Mouse (Mus musculus) heart, adult 8-10 months (tissue): ENCODE data around the gene Csmd2. TPM values are rescaled to one million over a fixed set of nuclear protein-coding genes. Genes with fewer than 3 reads are reported as not detected.

Experiments
- DNase-seq: peaks from one replicate; pipeline ENCODE4 v3.0.0; 2022; ENCODE audit warnings: low spot score
- total RNA-seq, 4 experiments: library from RNA; stranded (reverse); gene quantifications; 2 replicates each; pipeline ENCODE4 v1.2.4; 2022

The Csmd2 gene
- total RNA-seq, 4 experiments from 2014 or later: 0.08 TPM; not detected in 3

DNA sequence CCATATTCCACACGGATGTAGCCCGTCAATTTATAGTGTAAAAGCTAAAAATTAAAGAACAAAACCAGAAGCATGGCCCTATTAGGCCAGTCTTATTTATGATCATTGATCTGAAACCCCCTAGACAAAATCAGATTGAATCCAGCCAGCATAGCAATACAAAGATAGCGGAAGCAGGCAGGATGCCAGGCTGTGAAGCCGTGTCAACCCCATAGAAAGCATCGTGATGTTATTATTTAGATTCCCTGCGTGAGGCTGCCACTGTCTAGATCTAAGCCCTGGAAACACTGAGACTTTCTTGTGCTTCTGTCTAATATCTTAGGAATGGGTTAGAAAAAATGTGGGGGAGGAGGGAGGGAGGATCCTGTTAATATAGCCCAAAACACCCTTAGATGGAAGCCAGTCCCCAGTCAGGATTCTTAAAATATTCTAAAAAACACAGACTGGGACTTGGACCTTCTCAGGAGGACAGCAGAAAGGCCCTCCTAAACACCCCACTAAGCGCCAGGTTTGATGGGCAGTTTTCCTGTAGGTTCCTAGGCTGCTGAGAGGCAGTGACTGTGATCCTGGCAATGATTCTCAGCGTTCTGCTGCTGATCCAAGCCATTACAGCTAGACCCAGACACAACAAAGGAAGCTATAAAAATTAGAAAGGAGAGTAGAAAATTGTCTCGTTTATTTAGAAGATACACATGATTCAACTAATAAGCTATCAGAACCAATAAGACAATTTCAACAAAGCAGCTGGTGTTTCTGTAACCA lies 419.6 kb downstream of the Csmd2 start:
- no peak for DNase-seq

DNA sequence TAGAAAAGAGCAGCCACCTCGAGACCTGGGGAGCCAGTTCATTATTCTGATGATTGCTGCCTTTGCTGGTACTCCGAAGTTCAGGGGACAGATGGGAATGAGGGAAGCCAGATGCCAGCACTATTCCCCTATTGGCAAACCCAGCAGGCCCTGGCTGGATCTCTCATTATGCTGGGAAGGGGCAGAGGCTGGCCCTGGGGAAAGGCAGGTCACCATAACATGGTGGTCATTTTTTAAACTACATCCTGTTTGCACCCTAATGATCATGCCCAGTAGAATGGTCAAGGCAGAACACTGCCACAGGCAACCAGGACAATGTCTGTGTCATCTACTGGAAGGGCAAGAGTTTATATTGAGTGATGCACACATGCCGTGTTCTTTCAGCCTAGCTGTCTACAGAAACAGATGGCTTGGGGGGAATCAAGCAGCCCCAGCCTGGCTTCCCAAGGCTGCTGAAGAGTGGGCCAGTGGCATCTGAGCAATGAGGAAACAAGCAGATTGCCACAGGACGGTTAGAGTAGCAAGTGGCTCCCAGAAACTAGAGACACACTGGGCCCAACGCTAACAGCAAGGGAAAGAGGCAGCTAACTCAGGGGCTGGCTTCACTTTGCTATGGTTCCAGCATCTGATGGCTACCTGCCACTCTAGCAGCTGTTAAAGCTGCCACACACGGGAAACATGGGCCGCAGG lies 424.4 kb downstream of the Csmd2 start:
- DNase-seq: no peak

DNA sequence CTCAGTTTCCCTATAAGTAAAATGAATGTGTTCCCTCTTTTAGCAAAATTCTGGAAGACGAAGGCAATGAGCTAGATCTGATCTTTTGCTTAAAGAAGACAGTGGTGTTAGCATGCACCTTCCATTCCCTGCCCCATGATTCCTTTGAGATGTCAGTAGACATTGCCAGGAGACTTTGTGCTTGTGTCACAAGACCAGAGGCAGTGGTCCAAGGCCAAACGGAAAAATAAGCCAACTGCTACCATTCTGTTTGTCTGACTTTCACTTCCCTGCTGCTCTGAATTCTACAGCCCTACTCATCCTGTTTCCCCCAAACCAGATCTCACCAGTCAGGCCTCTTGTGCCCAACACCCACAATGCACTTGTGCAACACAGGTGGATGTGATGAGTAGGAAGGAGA lies 427.1 kb downstream of the Csmd2 start:
- no peak for DNase-seq

DNA sequence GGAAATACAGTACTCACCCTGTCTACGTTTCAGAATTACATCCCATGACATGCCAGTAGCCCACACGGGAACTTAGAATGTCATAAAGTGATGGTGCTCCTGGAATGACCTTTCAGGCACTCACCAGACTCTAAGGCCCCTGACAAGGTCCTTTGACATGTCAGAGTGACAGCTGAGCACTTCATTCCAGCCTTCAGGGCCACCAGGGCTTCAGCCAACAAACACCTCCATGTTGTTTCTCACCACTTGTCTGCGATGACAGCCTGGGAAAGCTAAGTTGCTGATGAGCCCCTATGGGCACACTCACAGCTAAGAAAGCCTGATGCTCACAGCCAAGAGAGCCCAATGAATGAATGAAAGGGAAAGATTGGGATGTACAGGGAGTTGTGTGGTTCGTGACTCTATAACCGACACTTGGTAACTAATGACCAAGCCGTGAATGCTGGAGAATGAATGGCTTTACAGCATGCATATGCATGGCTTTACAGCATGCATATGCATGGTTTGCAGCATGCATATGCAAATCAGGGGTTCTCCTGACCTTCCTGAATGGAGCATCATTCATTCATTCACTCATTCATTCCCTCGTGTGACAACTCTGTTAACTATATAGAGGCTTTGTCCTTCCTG lies 432.4 kb downstream of the Csmd2 start:
- DNase-seq: no peak

DNA sequence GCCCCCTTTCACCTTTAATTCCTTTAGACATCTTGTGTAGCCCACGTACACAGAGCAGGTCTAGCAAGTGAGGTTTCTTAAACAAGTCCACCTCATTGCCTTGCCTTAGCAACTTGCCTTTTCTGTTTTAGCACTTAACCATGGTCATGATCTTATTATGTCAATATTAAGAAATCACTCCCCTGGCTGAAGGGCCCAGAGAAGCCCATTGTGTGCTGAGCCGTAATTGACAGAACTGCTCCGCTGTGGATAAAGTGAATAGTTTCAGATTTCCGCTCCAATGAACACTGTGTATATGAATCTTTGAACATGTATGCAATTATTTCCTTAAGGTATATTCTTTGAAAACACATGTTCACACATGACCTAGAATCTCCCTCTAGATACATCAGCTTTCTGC lies 434.8 kb downstream of the Csmd2 start:
- no peak for DNase-seq

DNA sequence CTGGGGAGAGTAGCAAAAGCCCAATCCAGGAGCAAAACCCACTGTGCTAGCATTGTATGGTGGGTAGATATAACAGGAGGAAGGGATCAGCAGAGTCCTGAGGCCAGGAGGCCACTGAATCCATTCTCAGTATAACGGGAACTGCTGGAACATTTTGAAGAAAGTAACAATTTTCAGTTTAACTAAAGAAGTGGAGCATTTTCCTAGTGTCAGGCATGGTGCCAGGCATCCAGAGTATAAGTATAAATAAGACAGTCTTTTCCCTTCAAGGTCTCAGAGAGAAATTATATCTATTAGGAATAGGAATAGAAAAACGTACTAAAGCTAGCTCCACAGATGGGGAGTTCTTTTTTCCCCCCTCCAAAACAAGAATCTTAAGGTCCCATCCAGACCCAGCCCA lies 437.7 kb downstream of the Csmd2 start:
- no peak for DNase-seq

DNA sequence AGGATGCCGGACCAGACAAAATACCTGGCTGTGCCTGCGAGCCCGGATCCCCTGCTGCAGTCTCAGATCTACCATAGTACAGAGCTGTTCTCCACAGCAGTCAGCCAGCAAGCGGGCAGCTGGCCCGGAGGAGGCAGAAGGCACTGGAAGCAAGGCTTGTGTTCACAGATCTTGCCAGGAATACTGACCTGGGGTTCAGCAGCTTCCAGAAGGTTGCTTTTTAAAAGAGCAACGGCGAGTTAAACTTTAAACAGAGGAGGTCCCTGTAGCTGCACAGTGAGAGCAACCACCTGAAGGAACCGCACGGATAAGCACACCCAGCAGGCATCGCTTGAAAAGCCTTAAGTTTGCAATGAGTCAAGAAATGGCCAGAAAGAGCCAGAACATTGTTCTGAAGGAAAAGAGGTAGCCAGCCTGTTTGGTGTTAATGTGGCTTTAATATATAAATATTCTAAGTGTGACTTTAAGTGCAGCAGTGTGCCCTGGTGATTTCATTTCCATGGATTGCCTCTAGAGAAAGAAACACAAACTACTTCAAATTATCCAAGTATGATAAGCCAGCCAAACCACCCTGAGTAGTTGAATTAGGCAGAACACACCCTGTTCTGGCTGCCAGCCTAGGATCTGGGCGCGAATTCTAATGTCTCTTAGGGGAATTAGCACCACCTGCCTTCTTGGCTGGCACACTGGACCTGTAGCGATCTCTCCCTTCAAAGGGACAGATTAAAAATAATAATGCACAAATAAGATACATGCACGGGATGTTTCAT lies 439.8 kb downstream of the Csmd2 start:
- DNase-seq: no peak

DNA sequence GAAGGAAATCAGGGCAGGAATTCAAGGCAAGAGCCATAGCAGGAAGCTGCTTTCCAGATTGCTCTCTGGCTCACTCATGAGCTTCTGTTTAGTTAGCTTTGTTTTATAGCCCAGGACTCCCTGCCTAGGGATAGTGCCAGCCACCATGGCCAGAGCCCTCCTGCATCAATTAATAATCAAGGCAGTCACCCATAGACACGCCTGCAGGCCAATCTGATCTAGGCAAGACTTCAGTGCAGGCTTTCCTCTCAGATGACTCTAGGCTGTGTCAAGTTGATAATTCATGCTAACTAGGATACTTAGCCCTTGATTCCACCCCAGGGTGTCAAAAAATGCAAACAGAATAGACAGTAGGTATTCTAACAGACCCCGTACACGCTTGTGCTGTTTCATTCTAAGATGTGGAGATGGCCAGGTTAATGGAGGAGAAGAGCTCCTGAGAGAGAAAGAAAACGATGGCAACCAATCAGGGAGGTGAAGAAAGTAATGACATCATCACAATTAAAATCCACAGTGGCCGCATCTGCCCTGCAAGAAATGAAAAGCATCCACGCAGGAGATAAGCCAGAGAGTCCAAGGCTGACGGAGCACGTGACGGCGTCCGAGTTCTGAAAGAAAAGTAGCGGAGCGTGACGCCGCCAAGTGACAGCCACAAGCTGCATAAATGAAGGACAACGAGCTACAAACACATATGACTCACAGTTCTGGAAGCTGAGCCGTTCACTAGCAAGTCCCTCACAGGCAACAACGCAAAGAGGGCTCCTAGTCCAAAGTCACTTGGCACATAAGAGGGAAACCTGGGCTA lies 440.8 kb downstream of the Csmd2 start:
- DNase-seq: peak; percentile 28

DNA sequence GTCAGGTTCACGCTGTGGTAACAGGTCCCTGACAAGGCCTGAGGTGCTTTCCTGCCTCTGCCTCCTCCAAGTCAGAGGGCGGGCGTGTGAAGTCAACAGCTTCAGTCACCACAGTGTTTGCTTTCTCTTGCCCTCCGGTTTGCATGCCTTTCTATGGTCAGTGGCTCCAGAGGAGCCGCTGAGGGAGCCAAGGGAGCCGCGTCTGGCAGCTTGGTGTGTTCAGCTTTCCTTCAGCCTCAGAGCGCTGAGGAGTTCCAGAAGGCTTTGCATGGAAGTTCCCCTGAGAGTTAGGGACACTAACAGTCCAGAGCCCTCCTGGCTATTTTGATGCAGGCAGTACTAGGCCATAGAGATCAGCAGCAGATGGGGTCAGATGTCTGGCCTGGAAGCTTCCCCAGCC lies 441.9 kb downstream of the Csmd2 start:
- DNase-seq: peak; percentile 3

DNA sequence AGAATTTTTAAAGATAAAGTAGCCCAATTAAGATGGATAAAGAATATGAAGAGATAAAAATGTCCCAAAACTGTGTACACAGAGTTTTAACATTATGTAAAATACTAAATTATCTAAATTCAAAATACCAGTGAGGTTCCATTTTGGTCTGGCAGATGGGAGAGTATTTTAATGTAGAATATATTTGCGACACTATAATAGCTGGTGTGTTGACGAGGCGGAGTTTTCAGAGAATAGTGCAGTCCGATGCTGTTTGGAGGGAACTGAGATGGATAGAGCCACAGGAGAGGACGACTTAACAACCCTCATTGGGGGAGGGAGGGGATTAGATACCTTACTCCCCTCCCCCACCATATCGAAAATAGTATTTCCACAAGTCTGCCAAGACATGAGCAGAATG lies 452.9 kb downstream of the Csmd2 start:
- no peak for DNase-seq

DNA sequence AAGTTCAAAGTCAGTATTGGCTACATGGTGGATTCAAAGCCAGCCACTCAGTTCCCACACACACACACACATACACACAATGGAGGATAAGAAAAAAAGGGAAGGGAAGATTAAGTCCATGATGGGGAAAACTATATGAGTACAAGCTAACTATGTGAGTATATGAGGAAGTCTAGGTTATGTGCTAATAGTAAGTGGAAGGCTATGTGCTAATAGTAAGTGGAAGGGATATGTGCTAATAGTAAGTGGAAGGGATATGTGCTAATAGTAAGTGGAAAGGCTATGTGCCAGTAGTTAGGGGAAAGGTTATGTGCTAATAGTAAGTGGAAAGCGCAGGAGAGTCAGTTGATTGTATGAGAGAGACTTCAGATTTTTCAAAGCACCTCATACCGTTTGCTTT lies 453.6 kb downstream of the Csmd2 start:
- no peak for DNase-seq

DNA sequence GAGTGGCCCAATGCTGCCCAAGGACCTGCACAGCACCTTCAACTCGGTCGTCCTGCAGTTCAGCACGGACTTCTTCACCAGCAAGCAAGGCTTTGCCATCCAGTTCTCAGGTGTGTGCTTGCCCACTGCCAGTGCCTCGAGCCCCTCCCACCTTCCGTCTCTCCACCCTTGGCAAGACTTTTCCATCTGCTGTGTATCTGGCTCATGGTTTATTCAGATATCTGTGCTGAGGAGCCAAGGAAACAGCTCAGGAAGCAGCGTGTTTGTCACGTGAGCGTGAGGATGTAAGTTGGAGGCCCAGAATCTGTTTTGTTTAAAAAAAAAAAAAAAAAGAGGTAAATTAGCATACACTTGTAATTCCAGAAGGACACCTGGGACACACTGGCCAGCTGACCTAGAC lies 455.1 kb downstream of the Csmd2 start:
- no peak for DNase-seq

DNA sequence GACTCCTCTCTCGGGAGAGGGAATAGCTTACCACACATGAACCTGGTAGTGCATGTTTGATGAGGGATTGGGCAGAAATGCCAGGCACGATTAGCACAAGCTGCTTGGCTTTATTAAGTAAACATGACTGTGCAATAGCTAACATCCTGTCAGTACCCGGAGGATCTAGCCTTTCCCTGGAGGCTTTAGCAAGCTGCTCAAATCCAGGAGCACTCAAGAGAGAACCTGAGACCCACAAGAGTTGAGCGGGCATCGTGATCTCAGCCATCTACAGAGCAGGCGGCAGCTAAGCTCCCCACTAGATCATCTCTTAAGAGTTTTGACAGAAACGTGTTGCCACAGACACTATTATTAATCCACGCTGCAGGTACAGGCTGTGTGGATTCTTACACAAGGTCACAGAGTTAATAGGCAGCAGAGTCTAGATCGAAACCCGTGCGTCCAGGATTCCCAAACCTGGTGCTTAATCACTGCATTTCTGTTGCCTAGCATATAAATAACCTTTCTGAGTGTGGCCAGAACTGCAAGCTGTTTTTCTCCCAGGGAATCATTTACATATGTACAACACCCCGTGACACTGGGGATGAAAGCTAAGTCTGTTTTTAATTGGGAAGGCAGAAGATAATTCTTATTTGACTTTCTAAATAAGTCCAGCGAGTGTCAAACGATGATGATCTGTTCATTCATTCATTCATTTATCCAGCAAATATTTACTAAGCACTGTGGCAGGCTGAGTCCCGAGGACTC lies 458.0 kb downstream of the Csmd2 start:
- DNase-seq: no peak

DNA sequence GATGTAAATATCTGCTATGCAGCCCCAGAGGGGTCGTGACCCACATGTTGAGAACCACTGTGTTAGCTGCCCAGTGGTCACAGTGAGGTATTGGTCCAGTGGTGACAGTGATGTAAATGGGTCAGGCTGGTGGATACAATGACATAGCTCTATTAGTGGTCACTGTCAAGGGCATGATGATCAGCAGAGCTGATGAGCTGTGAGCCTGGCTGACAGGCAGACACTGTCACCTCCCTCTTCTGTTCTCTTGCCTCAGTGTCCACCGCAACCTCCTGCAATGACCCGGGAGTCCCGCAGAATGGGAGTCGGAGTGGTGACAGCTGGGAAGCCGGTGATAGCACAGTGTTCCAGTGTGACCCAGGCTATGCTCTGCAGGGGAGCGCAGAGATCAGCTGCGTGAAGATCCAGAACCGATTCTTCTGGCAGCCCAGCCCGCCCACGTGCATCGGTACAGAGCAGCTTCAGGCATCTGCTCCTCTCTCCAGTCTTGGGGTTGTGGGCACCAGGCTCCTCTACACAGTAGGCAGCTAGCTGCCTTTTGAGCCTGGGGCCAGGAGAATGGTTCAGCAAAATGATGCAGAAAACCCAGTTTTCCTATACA lies 461.3 kb downstream of the Csmd2 start:
- DNase-seq: no peak

DNA sequence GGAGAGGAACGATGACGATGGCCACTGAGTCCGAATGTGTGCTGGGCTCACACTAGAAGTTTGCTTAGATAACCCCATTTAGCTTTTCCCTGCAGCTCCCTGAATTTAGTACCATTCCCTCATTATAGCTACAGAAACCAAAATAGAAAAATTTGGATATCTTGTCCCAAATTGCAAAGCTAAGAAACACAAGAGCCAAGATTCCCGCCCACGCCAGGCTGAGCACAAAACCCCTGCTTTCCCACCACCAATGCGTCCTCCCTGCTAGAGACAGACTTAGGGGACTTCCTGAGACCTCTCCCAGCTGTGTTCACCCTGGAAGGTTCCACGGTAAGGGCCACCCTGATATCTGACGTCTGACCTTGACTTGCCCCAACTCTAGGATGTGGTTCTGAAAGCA lies 462.5 kb downstream of the Csmd2 start:
- no peak for DNase-seq

DNA sequence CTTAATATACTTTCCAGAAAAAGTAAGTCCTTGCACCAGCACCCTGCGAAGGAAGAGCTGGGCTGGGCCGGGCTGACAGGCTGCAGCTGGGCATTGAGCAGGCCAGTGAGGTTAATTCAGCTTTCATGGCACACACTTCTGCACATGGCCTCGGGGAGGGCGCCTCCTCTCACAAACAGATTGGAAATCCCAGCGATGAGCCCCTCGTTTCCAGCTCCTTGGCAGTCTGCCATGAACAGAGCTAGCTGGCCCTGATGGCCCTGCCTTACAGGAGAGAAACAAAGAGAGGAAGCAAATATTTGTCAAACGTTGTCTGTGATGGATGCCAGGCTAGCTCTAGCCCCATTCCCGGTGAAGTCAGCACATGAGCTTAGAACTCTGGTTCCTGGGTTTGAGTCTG lies 463.3 kb downstream of the Csmd2 start:
- no peak for DNase-seq

DNA sequence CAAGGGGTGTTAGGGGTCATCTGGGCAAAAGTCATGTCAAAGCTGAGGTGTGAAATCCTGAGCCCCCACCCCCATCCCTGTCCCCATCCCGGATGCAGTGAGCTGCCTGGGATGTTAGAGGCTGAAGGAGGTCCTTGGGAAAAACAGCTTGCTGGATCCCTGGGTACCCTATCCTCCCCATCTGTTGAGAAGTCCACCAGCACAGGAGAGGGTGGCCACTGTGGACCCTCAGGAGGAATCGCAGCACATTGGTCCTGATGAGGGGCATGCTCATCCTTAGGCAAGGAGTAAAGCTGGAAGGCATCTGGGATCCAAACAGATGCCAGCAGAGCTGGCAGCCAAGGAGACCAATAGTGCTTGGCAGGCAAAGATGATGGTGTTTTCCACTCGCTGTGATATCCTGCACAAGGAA lies 463.7 kb downstream of the Csmd2 start:
- DNase-seq: no peak

DNA sequence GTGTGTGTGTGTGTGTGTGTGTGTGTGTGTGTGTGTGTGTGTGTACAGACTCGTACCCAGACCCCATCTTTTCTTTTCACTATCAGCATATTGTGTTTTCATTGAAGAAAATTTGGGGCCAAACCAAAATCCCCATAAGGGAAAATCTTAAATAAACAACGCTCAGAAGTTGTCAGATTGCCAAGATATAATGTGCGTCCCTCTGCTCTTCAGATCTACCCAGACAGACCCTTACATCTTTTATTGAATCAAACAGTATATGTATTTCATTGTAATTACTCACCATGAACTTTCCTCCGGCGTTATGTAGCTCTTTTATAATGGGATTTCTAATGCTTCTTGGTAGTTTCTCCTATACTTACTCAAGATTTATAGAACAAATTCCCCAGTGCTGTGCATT lies 479.1 kb downstream of the Csmd2 start:
- no peak for DNase-seq

DNA sequence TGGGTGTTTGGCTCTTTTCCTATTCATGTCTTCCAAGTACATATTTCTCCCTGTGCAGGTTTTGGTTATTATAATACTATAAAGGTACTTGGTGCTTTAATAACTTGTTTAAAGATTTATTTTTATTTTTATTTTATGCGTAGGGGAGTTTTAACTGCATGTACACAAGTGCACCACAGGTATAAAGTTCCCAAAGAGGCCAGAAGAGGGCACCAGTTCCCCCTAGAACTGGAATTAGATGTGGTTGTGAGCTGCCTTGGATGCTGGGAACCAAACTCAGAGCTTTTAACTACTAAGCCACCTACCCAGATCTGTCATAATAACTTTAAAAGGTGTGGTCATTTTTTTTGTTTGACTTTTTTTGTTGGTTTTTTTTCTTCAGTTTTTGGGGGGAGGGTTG lies 480.4 kb downstream of the Csmd2 start:
- no peak for DNase-seq

DNA sequence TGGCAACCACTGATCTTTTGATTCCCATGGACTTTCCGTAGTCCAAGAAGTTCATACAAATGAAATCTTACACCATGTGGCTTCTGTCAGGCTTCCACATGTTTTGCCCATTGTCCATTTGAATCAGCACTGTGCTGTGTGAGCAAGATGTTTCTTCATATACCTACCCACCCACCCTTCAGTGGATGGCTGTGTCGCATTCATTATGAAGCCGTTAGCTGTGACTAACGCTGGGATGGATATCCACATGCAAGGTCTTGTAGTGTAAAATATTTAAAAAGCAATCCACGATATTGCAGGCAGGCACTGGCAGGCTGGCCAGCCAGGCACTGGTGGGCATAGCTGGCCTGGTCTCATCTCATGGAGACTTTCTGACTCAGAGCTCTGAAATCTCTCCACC lies 488.6 kb downstream of the Csmd2 start:
- DNase-seq: no peak
